In the genomic region with DNA sequence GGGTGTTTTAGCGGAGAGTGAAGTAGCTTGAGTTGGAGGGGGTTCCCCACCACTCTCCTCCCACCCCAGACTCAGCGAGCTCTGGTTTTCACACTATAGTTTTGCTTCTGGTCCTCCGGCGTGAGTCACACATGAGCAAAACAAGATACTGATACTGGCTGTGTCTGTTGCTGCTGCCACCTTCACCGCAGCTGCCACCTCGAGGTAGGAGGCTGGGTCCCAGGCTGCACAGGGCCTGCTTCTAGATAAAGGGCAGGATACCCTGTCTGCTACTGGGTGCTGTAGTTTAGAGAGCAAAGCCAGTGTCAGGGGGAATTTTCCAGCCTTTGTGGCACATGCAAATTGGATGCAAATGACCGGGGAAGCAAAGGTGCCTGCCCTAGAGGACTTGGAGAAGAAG, we compare ENCODE assay signal across 17 mouse cellular contexts. TPM values are rescaled to one million over a fixed set of nuclear protein-coding genes. Genes with fewer than 3 reads are reported as not detected.
DNase-seq lines count a peak whose midpoint lies in the region; ATAC-seq and TF ChIP-seq lines count a peak whose summit lies in the region.
"Had no signal": no experiment of that assay in that cellular context is flagged by ENCODE, and none has a peak within 500 bp of the region (broad histone marks: within the 10 kb centered on the region; RNA-seq: fewer than 3 reads in every experiment).

No protein-coding gene starts in this region.

- 0 out of 2 replicates have a peak, but pooled peaks have one; percentile 53 for TF ChIP-seq POLR2A in thymus, adult 2 months (IDR thresholded peaks at IDR 0.05; ENCODE audit: control insufficient read depth, extremely low read depth, insufficient read depth, low read length, poor library complexity)

- peaks cover 56% of the 10 kb centered on the region for H3K4me1 ChIP-seq in thymus, adult 2 months (replicated peaks; ENCODE audit: control insufficient read depth, insufficient read depth, low read length)
- H3K4me1 ChIP-seq in forebrain, embryonic 10.5 days = peaks cover 23% of the 10 kb centered on the region
- H3K4me1 ChIP-seq: liver, embryonic 15.5 days had no signal

- TF ChIP-seq CTCF in thymus, adult 2 months (IDR thresholded peaks at IDR 0.05; ENCODE audit: borderline replicate concordance, control insufficient read depth, extremely low read depth, insufficient read depth, low read length, poor library complexity) = no peak

- 19% methylated on average over 7 of the region's 7 CpGs for WGBS in thymus, adult 2 months
- WGBS in forebrain, embryonic 10.5 days = 77% methylated on average over 7 of the region's 7 CpGs

- H3K27me3 ChIP-seq in thymus, adult 2 months (ENCODE audit: control insufficient read depth, insufficient read depth, low read length) = no peaks in the 10 kb centered on the region
- H3K27me3 ChIP-seq in forebrain, embryonic 10.5 days (ENCODE audit: poor library complexity, severe bottlenecking) = peaks cover 9% of the 10 kb centered on the region; the same call in 1 of the 2 replicates
- H3K27me3 ChIP-seq: liver, embryonic 15.5 days had no signal

- no peaks in the 10 kb centered on the region for H3K36me3 ChIP-seq in thymus, adult 2 months (ENCODE audit: control insufficient read depth, insufficient read depth, low read length)
- no peaks in the 10 kb centered on the region for H3K36me3 ChIP-seq in forebrain, embryonic 10.5 days (replicated peaks)
- H3K36me3 ChIP-seq: liver, embryonic 15.5 days had no signal

- H3K4me3 ChIP-seq in thymus, adult 2 months (ENCODE audit: control insufficient read depth, insufficient read depth, low read length) = peak overlapping the region; percentile 42
- no peak overlapping the region for H3K4me3 ChIP-seq in forebrain, embryonic 10.5 days
- H3K4me3 ChIP-seq: liver, embryonic 15.5 days had no signal

- ATAC-seq in inflammation-experienced regulatory T-cells, adult 6 months = peak; percentile 93
- ATAC-seq: forebrain, embryonic 16.5 days had no signal

- peak overlapping the region; percentile 94 for H3K27ac ChIP-seq in thymus, adult 2 months (ENCODE audit: control insufficient read depth, insufficient read depth, low read length)
- no peak overlapping the region for H3K27ac ChIP-seq in forebrain, embryonic 10.5 days
- H3K27ac ChIP-seq: liver, embryonic 15.5 days had no signal

- peak; percentile 16 for DNase-seq in adrenal gland, postnatal 14 days
- DNase-seq in adrenal gland, adult 18-20 months (ENCODE audit: low spot score in 2 of 2) = no peak
- DNase-seq in CD4-positive, CD25-positive, alpha-beta regulatory T cell, adult 2 months (ENCODE audit: low read depth, low spot score) = peak; percentile 90
- DNase-seq in thymus, adult 2 months = peak; percentile 81
- DNase-seq in neural tube, embryonic 10.5 days (ENCODE audit: extremely low spot score, low spot score) = no peak
- no peak for DNase-seq in forebrain, embryonic 10.5 days (ENCODE audit: extremely low spot score, low spot score)
- DNase-seq in urinary bladder, adult 2 months (ENCODE audit: low spot score) = no peak
- DNase-seq: cerebellum, adult 18-20 months; gastrocnemius, postnatal 10 days; kidney, adult 18-20 months; kidney, postnatal 4 days; layer of hippocampus, postnatal 36 days; lung, postnatal 36 days; right cerebral cortex, postnatal 25 days had no signal

- H3K9me3 ChIP-seq in forebrain, embryonic 10.5 days = no peaks in the 10 kb centered on the region
- H3K9me3 ChIP-seq: liver, embryonic 15.5 days had no signal

RNA-seq across cellular contexts. Expression of gene Tcf7, which starts 16.9 kb away (rescaled TPM):
- 41.6 and 78.5 TPM in 2 replicates for total RNA-seq in adrenal gland, postnatal 14 days (2021)
- total RNA-seq in adrenal gland, adult 18-20 months (2021) = 10 to 100 TPM; 35.1 to 46.9 TPM
- polyA plus RNA-seq in inflammation-experienced regulatory T-cells, adult 6 months (2017; shearing (Covaris generic)) = 100 to 1,000 TPM; 144 to 447 (median 399) TPM
- 2,910 and 3,273 TPM in 2 replicates for polyA plus RNA-seq in thymus, adult 2 months (2012; rRNA removed)
- polyA plus RNA-seq in forebrain, embryonic 10.5 days (2016; fragmentation: Nextera tagmentation; extraction: Ambion mirVana) = 8.1 and 8.8 TPM in 2 replicates
- polyA plus RNA-seq in urinary bladder, adult 2 months (2012; rRNA removed) = 6.1 and 8.1 TPM in 2 replicates

Comparison
In these comparisons a context has a peak if more than half of its experiments do, and no peak if none do; other contexts are left out.
1. DNase-seq: peak in adrenal gland, postnatal 14 days (single experiment), CD4-positive, CD25-positive, alpha-beta regulatory T cell, adult 2 months (single experiment) and thymus, adult 2 months (single experiment); none in adrenal gland, adult 18-20 months (0 of 2), neural tube, embryonic 10.5 days (single experiment), forebrain, embryonic 10.5 days (single experiment) and urinary bladder, adult 2 months (single experiment).
2. RNA of gene Tcf7, which starts 16.9 kb away (polyA plus RNA-seq): 2,910 to 3,273 TPM in thymus, adult 2 months and 144 to 447 TPM in inflammation-experienced regulatory T-cells, adult 6 months; 8.1 to 8.8 TPM in forebrain, embryonic 10.5 days and 6.1 to 8.1 TPM in urinary bladder, adult 2 months; every median in the first group is over 10 times any median in the second.